Mouse (Mus musculus) liver, postnatal 0 days (tissue): ENCODE measurements at regions not wholly inside any gene's neighbourhood (a gene's known extent, or its start where the extent isn't known, plus 50 kb on each side); places are given as distances from the start of the nearest gene placed in this dataset.

ENCODE experiments used
- ATAC-seq: fragments of 200-750 bp; cut with Nextera tagmentation; 2 replicates; pipeline ENCODE4 v1.8.0; 2017; ENCODE audit warnings: mild to moderate bottlenecking, moderate library complexity
- DNase-seq: peaks from one replicate; pipeline ENCODE4 v3.0.0-alpha.2; 2016
- H3K27ac ChIP-seq: fragments of 300-500 bp; sonication (generic); 2 replicates; pipeline ENCODE4 v1.5.1; 2014; ENCODE audit warnings: antibody characterized with exemption, moderate library complexity, mild to moderate bottlenecking, low read depth
- H3K27me3 ChIP-seq: fragments of 300-500 bp; sonication (generic); 2 replicates; pipeline ENCODE4 v1.6.1; 2014; ENCODE audit warnings: low read length, control low read depth, mixed read lengths; ENCODE audit not compliant: insufficient read depth
- H3K36me3 ChIP-seq: fragments of 300-500 bp; sonication (generic); replicated peaks from 2 replicates; pipeline ENCODE4 v1.6.1; 2014; ENCODE audit warnings: mild to moderate bottlenecking, control low read depth, low read length, moderate library complexity, mixed read lengths; ENCODE audit not compliant: insufficient read depth
- H3K4me1 ChIP-seq: fragments of 300-500 bp; sonication (generic); 2 replicates; pipeline ENCODE4 v1.6.1; 2014; ENCODE audit warnings: antibody characterized with exemption, mild to moderate bottlenecking, control low read depth; ENCODE audit not compliant: insufficient read depth
- H3K4me2 ChIP-seq: fragments of 300-500 bp; sonication (generic); 2 replicates; pipeline ENCODE4 v1.6.1; 2014; ENCODE audit warnings: low read depth, mild to moderate bottlenecking, low read length, moderate library complexity, mixed read lengths
- H3K4me3 ChIP-seq: fragments of 300-500 bp; sonication (generic); 2 replicates; pipeline ENCODE4 v1.5.1; 2014; ENCODE audit warnings: low read depth, low read length
- H3K9ac ChIP-seq: fragments of 300-500 bp; sonication (generic); replicated peaks from 2 replicates; pipeline ENCODE4 v1.6.1; 2014; ENCODE audit warnings: mild to moderate bottlenecking, moderate library complexity
- H3K9me3 ChIP-seq: fragments of 300-500 bp; sonication (generic); 2 replicates; pipeline ENCODE4 v1.6.1; 2016; ENCODE audit warnings: mild to moderate bottlenecking, control low read depth, low read length, mixed read lengths
- CTCF ChIP-seq: sonication (generic); IDR thresholded peaks from 2 replicates; pipeline ENCODE4 v1.5.1; 2016; ENCODE audit warnings: antibody characterized with exemption, low read depth
- EP300 ChIP-seq: IDR thresholded peaks from 2 replicates; pipeline ENCODE4 v1.6.1; 2016; ENCODE audit warnings: antibody characterized with exemption, low read depth, mild to moderate bottlenecking
- WGBS: fragments of 180-500 bp; shearing (Covaris S2); extraction: QIAGEN DNeasy Blood & Tissue Kit; methylation state at CpG from one replicate; pipeline ENCODE4 v1.1.7; 2014; ENCODE audit not compliant: insufficient replicate concordance; 5-methylcytosine and 5-hydroxymethylcytosine counted together

DNA sequence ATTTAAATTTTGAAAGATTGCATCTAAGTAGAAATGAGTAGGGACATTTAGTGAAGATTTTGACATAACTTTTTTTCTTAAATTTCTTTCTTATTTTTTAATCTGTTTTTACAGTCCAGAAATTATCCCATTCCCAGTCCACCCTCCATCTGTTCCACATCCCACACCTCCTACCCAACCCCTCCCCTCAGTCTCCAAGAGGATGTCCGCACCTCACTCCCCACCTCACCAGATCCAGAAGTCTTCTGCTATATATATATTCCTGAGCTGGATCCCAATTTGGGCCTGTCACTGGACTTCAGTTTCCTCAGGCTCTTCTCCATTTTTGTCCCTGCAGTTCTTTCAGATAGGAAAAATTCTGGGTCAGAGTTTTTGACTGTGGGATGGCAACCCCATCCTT is 3879.6 kb upstream of the Gm7489 start:
- Histone ChIP-seq H3K9ac (no peak overlapping the region), H3K4me3 (no peak overlapping the region), H3K27ac (no peak overlapping the region), H3K9me3 (no peaks in the 10 kb centered on the region), H3K36me3 (no peaks in the 10 kb centered on the region), H3K27me3 (no peaks in the 10 kb centered on the region), H3K4me1 (no peaks in the 10 kb centered on the region), H3K4me2 (no peak overlapping the region)
- TF ChIP-seq CTCF (no peak), EP300 (no peak)
- DNase-seq (no peak), ATAC-seq (no peak)
- 72% methylated on average over 1 of the region's 1 CpGs for WGBS

DNA sequence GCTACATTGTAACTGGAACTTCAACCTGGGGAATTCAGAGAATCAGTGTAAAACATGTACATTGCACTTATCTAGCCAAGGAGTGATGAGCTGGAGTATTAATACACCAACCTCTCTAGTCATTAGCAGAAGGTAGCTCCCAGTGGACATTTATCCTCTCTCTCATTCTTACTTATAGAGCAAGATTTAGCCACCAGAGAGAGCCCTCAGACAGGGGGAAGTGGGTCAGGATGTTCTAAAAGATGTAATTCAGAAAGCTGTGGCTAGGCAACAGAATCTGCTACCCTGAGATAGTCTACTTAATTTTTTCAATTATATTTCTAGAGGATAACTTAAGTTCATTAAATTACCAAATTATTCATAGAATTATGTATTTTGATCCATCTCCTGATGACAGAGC is 3838.1 kb upstream of the Gm7489 start:
- Histone ChIP-seq H3K27ac (no peak overlapping the region), H3K4me3 (no peak overlapping the region), H3K36me3 (no peaks in the 10 kb centered on the region), H3K9me3 (no peaks in the 10 kb centered on the region), H3K27me3 (no peaks in the 10 kb centered on the region), H3K4me1 (no peaks in the 10 kb centered on the region), H3K4me2 (no peak overlapping the region), H3K9ac (no peak overlapping the region)
- TF ChIP-seq EP300 (no peak), CTCF (peak; percentile 27)
- no peak for ATAC-seq
- DNase-seq: no peak

DNA sequence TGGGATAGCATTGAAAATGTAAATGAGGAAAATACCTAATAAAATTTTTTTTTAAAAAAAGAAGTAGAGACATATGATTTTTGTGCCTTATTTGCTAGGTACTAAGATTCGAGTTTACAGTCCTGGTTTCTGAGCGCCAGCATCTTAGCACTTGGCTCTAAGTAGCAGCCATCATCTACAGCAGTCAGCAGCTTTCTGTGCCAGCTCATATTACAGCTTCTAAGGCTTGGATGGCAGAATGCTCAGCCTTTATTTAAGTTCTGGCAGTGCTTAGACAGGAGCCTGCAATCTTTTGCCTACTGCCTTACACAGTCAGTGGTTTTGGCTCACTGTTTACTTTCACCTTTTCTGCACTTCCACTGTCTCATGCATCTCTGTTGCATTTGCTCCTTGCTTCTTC is 3831.2 kb upstream of the Gm7489 start:
- WGBS: 83% methylated on average over 2 of the region's 2 CpGs
- no peaks in the 10 kb centered on the region for H3K4me1 ChIP-seq
- H3K36me3 ChIP-seq: no peaks in the 10 kb centered on the region
- no peak for ATAC-seq
- no peak overlapping the region for H3K4me2 ChIP-seq
- no peaks in the 10 kb centered on the region for H3K9me3 ChIP-seq
- no peaks in the 10 kb centered on the region for H3K27me3 ChIP-seq
- no peak overlapping the region for H3K9ac ChIP-seq
- no peak for DNase-seq
- H3K27ac ChIP-seq: no peak overlapping the region
- TF ChIP-seq CTCF (no peak), EP300 (no peak)
- no peak overlapping the region for H3K4me3 ChIP-seq

DNA sequence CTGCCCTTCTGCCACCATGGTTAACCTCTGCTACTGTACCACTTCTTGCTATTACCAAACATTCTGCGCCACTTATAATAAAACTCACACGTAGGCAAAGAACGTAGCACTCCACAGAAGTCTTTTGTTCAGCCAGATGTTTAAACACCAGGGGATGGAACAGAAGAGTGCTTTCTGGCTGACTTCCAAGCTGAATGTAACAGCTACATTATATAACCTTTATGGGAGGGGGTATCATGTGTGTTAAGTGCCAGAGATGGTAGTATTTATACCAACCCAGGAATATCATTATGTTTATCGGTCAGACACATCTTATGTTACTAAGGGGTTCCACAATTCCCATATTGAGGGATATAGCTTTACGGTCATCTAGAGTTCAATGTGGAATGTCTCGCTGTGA is 3830.8 kb upstream of the Gm7489 start:
- Histone ChIP-seq H3K27me3 (no peaks in the 10 kb centered on the region), H3K4me2 (no peak overlapping the region), H3K9me3 (no peaks in the 10 kb centered on the region), H3K36me3 (no peaks in the 10 kb centered on the region), H3K9ac (no peak overlapping the region), H3K4me3 (no peak overlapping the region), H3K4me1 (no peaks in the 10 kb centered on the region), H3K27ac (no peak overlapping the region)
- 84% methylated on average over 6 of the region's 6 CpGs for WGBS
- no peak for DNase-seq
- no peak for TF ChIP-seq CTCF
- ATAC-seq: no peak

DNA sequence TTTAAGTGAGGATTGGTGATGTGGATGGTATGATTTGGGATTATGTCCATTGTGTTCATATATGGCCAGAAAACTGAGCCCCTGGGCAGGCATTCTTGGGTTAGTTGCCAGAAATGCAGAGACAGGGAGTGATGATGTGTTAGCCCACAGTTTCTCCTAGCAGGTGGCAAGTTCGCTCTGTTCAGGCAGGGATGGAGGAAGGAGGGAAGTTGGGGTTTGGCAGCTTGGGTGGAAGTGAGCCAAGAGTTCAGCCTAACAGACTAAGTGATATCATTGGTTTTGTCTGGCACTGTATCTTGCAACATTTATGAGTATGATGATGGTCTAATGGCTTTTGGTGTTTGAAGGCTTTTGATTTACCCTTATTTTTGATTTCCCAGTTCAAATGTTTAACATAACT is 3806.5 kb upstream of the Gm7489 start:
- Histone ChIP-seq H3K4me1 (no peaks in the 10 kb centered on the region), H3K36me3 (no peaks in the 10 kb centered on the region), H3K9me3 (no peaks in the 10 kb centered on the region), H3K4me2 (no peak overlapping the region), H3K9ac (no peak overlapping the region), H3K27ac (no peak overlapping the region), H3K4me3 (no peak overlapping the region), H3K27me3 (no peaks in the 10 kb centered on the region)
- no peak for ATAC-seq
- DNase-seq: no peak
- 69% methylated on average over 1 of the region's 1 CpGs for WGBS
- TF ChIP-seq CTCF (no peak), EP300 (no peak)

DNA sequence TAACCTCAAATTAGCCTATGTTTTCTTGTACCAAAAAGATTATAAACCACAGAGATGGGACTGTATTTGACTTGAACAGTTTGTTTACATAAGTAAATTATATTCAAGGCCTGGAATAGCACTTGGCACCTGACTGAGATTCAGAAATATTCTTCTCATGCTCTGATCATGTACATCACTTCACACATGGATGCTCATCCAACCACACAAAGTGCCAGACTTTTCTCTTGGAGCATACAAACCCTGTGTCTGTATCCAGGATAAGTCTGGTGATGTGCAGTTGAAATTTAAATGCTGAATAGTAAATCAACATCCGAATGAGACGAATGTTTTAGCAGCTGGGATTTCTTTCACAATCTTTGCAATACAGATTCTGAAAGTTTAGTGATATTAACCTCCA is 3802.3 kb upstream of the Gm7489 start:
- TF ChIP-seq EP300 (no peak), CTCF (no peak)
- Histone ChIP-seq H3K4me2 (no peak overlapping the region), H3K4me1 (no peaks in the 10 kb centered on the region), H3K4me3 (no peak overlapping the region), H3K9ac (no peak overlapping the region), H3K9me3 (no peaks in the 10 kb centered on the region), H3K27ac (no peak overlapping the region), H3K27me3 (no peaks in the 10 kb centered on the region), H3K36me3 (no peaks in the 10 kb centered on the region)
- DNase-seq (no peak), ATAC-seq (no peak)
- 83% methylated on average over 2 of the region's 2 CpGs for WGBS

DNA sequence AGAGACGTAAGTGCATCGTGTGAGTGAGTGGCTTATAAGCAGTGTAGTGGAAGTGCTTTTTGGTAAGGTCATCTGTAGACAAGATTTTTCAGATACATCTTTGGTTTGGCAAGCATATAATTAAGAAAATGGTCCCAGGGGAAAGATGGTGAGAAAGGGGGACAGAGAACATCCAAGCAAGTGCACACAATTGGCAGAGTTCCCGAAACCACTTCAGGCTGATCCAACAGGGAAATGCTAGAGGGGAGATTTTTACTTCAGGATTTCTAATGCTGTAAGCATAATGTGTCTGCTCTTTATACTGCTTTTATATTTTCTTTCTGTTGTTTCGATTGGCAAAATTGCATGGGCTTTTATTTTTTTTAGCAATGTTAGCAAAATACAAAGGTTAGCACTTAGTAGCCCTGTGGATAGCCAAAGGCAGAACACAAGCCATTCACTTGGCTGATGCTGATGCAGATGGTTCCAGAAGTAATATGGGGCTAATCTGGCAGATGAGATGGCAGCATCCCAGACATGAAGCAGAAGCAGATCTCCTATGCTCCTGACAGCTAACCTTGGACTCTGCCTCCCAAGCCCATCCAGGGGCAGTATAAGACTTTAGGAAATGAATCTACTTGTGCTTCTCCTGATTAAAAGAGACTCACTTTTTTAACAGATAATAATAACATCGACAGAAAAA is 3782.0 kb upstream of the Gm7489 start:
- no peak overlapping the region for H3K9ac ChIP-seq
- no peak for DNase-seq
- ATAC-seq: no peak
- no peak overlapping the region for H3K4me3 ChIP-seq
- WGBS: 74% methylated on average over 5 of the region's 5 CpGs
- no peaks in the 10 kb centered on the region for H3K9me3 ChIP-seq
- no peaks in the 10 kb centered on the region for H3K27me3 ChIP-seq
- H3K4me1 ChIP-seq: no peaks in the 10 kb centered on the region
- no peak overlapping the region for H3K4me2 ChIP-seq
- no peak for TF ChIP-seq CTCF
- TF ChIP-seq EP300: no peak
- no peak overlapping the region for H3K27ac ChIP-seq
- H3K36me3 ChIP-seq: no peaks in the 10 kb centered on the region
